ENCODE assay signal across 9 mouse cellular contexts in genomic region chr4:82762430-82763119, GRCm38 (mm10). TPM values are rescaled to one million over a fixed set of nuclear protein-coding genes. Genes with fewer than 3 reads are reported as not detected.
A peak's percentile ranks its signal among the peaks of the same experiment; 100 is the strongest.
DNase-seq lines count a peak whose midpoint lies in the region; ATAC-seq and TF ChIP-seq lines count a peak whose summit lies in the region.
"Had no signal": no experiment of that assay in that cellular context is flagged by ENCODE, and none has a peak within 500 bp of the region (broad histone marks: within the 10 kb centered on the region; RNA-seq: fewer than 3 reads in every experiment).

No protein-coding gene starts in this region.

- H3K4me1 ChIP-seq in stomach, embryonic 14.5 days (ENCODE audit: control insufficient read depth, insufficient read depth, low read length): 0 out of 2 replicates have a peak, but pooled peaks cover 4% of the 10 kb centered on the region
- no peaks in the 10 kb centered on the region for H3K4me1 ChIP-seq in stomach, postnatal 0 days (replicated peaks; ENCODE audit: control insufficient read depth, insufficient read depth)
- H3K4me1 ChIP-seq in embryonic facial prominence, embryonic 15.5 days: peaks cover 22% of the 10 kb centered on the region
- peaks cover 13% of the 10 kb centered on the region for H3K4me1 ChIP-seq in limb, embryonic 11.5 days (ENCODE audit: control insufficient read depth, insufficient read depth, low read length)

- no peaks in the 10 kb centered on the region for H3K27me3 ChIP-seq in stomach, embryonic 14.5 days (ENCODE audit: control insufficient read depth, insufficient read depth, low read length)
- no peaks in the 10 kb centered on the region for H3K27me3 ChIP-seq in stomach, postnatal 0 days (ENCODE audit: control insufficient read depth, insufficient read depth, low read length)
- no peaks in the 10 kb centered on the region for H3K27me3 ChIP-seq in embryonic facial prominence, embryonic 15.5 days
- H3K27me3 ChIP-seq in limb, embryonic 11.5 days (ENCODE audit: control insufficient read depth, insufficient read depth, low read length): no peaks in the 10 kb centered on the region

- 0 out of 2 replicates have a peak overlapping the region, but pooled peaks have one; percentile 6 for H3K4me2 ChIP-seq in stomach, embryonic 14.5 days (replicated peaks; ENCODE audit: low read depth, low read length)
- no peak overlapping the region for H3K4me2 ChIP-seq in stomach, postnatal 0 days (replicated peaks; ENCODE audit: low read depth)
- peak overlapping the region; percentile 17 for H3K4me2 ChIP-seq in embryonic facial prominence, embryonic 15.5 days (replicated peaks)
- peak overlapping the region; percentile 18; the same call in 1 of the 2 replicates for H3K4me2 ChIP-seq in limb, embryonic 11.5 days (ENCODE audit: low read depth, severe bottlenecking)

- no peak overlapping the region for H3K4me3 ChIP-seq in stomach, embryonic 14.5 days (ENCODE audit: low read depth, low read length)
- no peak overlapping the region for H3K4me3 ChIP-seq in stomach, postnatal 0 days (ENCODE audit: low read depth, low read length)
- no peak overlapping the region for H3K4me3 ChIP-seq in embryonic facial prominence, embryonic 15.5 days (replicated peaks)
- H3K4me3 ChIP-seq in limb, embryonic 11.5 days (ENCODE audit: low read depth, low read length): no peak overlapping the region

- no peaks in the 10 kb centered on the region for H3K36me3 ChIP-seq in stomach, embryonic 14.5 days (ENCODE audit: control insufficient read depth, insufficient read depth, low read length)
- no peaks in the 10 kb centered on the region for H3K36me3 ChIP-seq in stomach, postnatal 0 days (ENCODE audit: control insufficient read depth, insufficient read depth, low read length)
- no peaks in the 10 kb centered on the region for H3K36me3 ChIP-seq in embryonic facial prominence, embryonic 15.5 days
- H3K36me3 ChIP-seq in limb, embryonic 11.5 days (ENCODE audit: control insufficient read depth, insufficient read depth, low read length): no peaks in the 10 kb centered on the region

- H3K9ac ChIP-seq in stomach, embryonic 14.5 days (replicated peaks; ENCODE audit: low read depth, low read length): no peak overlapping the region
- no peak overlapping the region for H3K9ac ChIP-seq in stomach, postnatal 0 days (ENCODE audit: low read length)
- no peak overlapping the region for H3K9ac ChIP-seq in embryonic facial prominence, embryonic 15.5 days
- H3K9ac ChIP-seq in limb, embryonic 11.5 days (ENCODE audit: low read length): no peak overlapping the region
- H3K9ac ChIP-seq: liver, embryonic 14.5 days had no signal

- 9% methylated on average over 10 of the region's 10 CpGs for WGBS in stomach, embryonic 14.5 days
- 10% methylated on average over 10 of the region's 10 CpGs for whole genome bisulfite sequencing in stomach, postnatal 0 days
- WGBS in embryonic facial prominence, embryonic 15.5 days: 6% methylated on average over 10 of the region's 10 CpGs
- 7% methylated on average over 10 of the region's 10 CpGs for WGBS in limb, embryonic 11.5 days

- DNase-seq in stomach, postnatal 0 days (ENCODE audit: low spot score): no peak
- DNase-seq in limb, embryonic 11.5 days (ENCODE audit: low spot score): peak; percentile 54
- no peak for DNase-seq in ovary, postnatal 14 days (ENCODE audit: low spot score)
- no peak for DNase-seq in thymus, postnatal 25 days
- DNase-seq in left cerebral cortex, postnatal 14 days (ENCODE audit: low spot score in 2 of 2): no peak

- no peak for ATAC-seq in stomach, embryonic 14.5 days (ENCODE audit: insufficient number of reproducible peaks, insufficient read depth, low FRiP score, low read depth)
- no peak for ATAC-seq in stomach, postnatal 0 days (ENCODE audit: low FRiP score, low TSS enrichment)
- peak; percentile 78 for ATAC-seq in embryonic facial prominence, embryonic 15.5 days (ENCODE audit: insufficient number of reproducible peaks, low FRiP score, low TSS enrichment, low read depth)
- peak; percentile 58; the same call in 1 of the 2 replicates for ATAC-seq in limb, embryonic 11.5 days (ENCODE audit: insufficient number of reproducible peaks, low FRiP score, low TSS enrichment, low read depth)

- no peak for TF ChIP-seq CTCF in stomach, postnatal 0 days (IDR thresholded peaks at IDR 0.05; ENCODE audit: low read depth)

- intact Hi-C loops in left cerebral cortex, postnatal 14 days (cut with DNase I): no loop called here

- TF ChIP-seq EP300 in stomach, postnatal 0 days (optimal IDR thresholded peaks at IDR 0.05): no peak

- H3K27ac ChIP-seq in stomach, embryonic 14.5 days (ENCODE audit: low read length): peak overlapping the region; percentile 22; the same call in 1 of the 2 replicates
- H3K27ac ChIP-seq in stomach, postnatal 0 days (replicated peaks): no peak overlapping the region
- H3K27ac ChIP-seq in embryonic facial prominence, embryonic 15.5 days (replicated peaks): peak overlapping the region; percentile 78
- H3K27ac ChIP-seq in limb, embryonic 11.5 days (replicated peaks; ENCODE audit: low read depth, low read length): peak overlapping the region; percentile 16; the same call in 1 of the 2 replicates
- H3K27ac ChIP-seq: liver, embryonic 14.5 days had no signal

- no peaks in the 10 kb centered on the region for H3K9me3 ChIP-seq in stomach, embryonic 14.5 days (ENCODE audit: control insufficient read depth, low read depth, low read length)
- H3K9me3 ChIP-seq in stomach, postnatal 0 days (ENCODE audit: control insufficient read depth, low read length): no peaks in the 10 kb centered on the region
- no peaks in the 10 kb centered on the region for H3K9me3 ChIP-seq in embryonic facial prominence, embryonic 15.5 days (replicated peaks)
- no peaks in the 10 kb centered on the region for H3K9me3 ChIP-seq in limb, embryonic 11.5 days (ENCODE audit: control insufficient read depth, low read length)

RNA-seq across cellular contexts. Expression of gene Nfib, which starts 57.0 kb away (rescaled TPM):
- polyA plus RNA-seq in stomach, embryonic 14.5 days (2014; fragmentation: Nextera tagmentation; extraction: Ambion mirVana): 94.5 and 98.3 TPM in 2 replicates
- polyA plus RNA-seq in stomach, postnatal 0 days (2015; fragmentation: Nextera tagmentation; extraction: Ambion mirVana): 18.8 and 19.9 TPM in 2 replicates
- 85.7 and 89.2 TPM in 2 replicates for polyA plus RNA-seq in embryonic facial prominence, embryonic 15.5 days (2015; fragmentation: Nextera tagmentation; extraction: Ambion mirVana)
- 31.8 and 36.0 TPM in 2 replicates for polyA plus RNA-seq in limb, embryonic 11.5 days (2014; fragmentation: Nextera tagmentation; extraction: Ambion mirVana)
- total RNA-seq in left cerebral cortex, postnatal 14 days (2021): 100 to 1,000 TPM in 1 of 2 experiments, 10 to 100 TPM in 1; 94.4 to 100 TPM
- total RNA-seq: granulocyte monocyte progenitor cell, adult 5-6 weeks had no signal

Comparison
In these comparisons a context has a peak if more than half of its experiments do, and no peak if none do; other contexts are left out.
1. ATAC-seq: peak in embryonic facial prominence, embryonic 15.5 days (single experiment) and limb, embryonic 11.5 days (single experiment); none in stomach, embryonic 14.5 days (single experiment) and stomach, postnatal 0 days (single experiment).